Mouse (Mus musculus) limb, embryonic 14.5 days (tissue): ENCODE measurements at regions not wholly inside any gene's neighbourhood (a gene's known extent, or its start where the extent isn't known, plus 50 kb on each side); places are given as distances from the start of the nearest gene placed in this dataset.

Experiments
- ATAC-seq: fragments of 200-750 bp; cut with Nextera tagmentation; 2 replicates; pipeline ENCODE4 v1.8.0; 2017; ENCODE audit warnings: low read depth, moderate number of reproducible peaks, moderate TSS enrichment; ENCODE audit not compliant: low FRiP score
- DNase-seq: peaks from one replicate; pipeline ENCODE4 v3.0.0-alpha.2; 2015; ENCODE audit warnings: low spot score
- H3K27ac ChIP-seq: fragments of 300-500 bp; sonication (generic); replicated peaks from 2 replicates; pipeline ENCODE4 v1.5.1; 2014; ENCODE audit warnings: low read depth, mild to moderate bottlenecking, low read length, moderate library complexity, mixed read lengths
- H3K27me3 ChIP-seq: fragments of 300-500 bp; sonication (generic); 2 replicates; pipeline ENCODE4 v1.6.1; 2014; ENCODE audit warnings: low read length, mixed read lengths; ENCODE audit not compliant: control insufficient read depth, insufficient read depth
- H3K36me3 ChIP-seq: fragments of 300-500 bp; sonication (generic); 2 replicates; pipeline ENCODE4 v1.6.1; 2014; ENCODE audit warnings: mild to moderate bottlenecking, low read length, moderate library complexity, mixed read lengths; ENCODE audit not compliant: control insufficient read depth, insufficient read depth
- H3K4me1 ChIP-seq: fragments of 300-500 bp; sonication (generic); 2 replicates; pipeline ENCODE4 v1.6.1; 2014; ENCODE audit warnings: antibody characterized with exemption, low read length, mixed read lengths; ENCODE audit not compliant: control insufficient read depth, insufficient read depth
- H3K4me2 ChIP-seq: fragments of 300-500 bp; sonication (generic); replicated peaks from 2 replicates; pipeline ENCODE4 v1.6.1; 2014; ENCODE audit warnings: low read depth, mild to moderate bottlenecking, low read length, moderate library complexity; ENCODE audit not compliant: severe bottlenecking
- H3K4me3 ChIP-seq: fragments of 300-500 bp; sonication (generic); replicated peaks from 2 replicates; pipeline ENCODE4 v1.5.1; 2014; ENCODE audit warnings: low read length
- H3K9ac ChIP-seq: fragments of 300-500 bp; sonication (generic); 2 replicates; pipeline ENCODE4 v1.6.1; 2014; ENCODE audit warnings: mild to moderate bottlenecking, low read depth, low read length, moderate library complexity; ENCODE audit not compliant: severe bottlenecking
- H3K9me3 ChIP-seq: fragments of 300-500 bp; sonication (generic); 2 replicates; pipeline ENCODE4 v1.6.1; 2016; ENCODE audit warnings: low read length; ENCODE audit not compliant: control insufficient read depth
- POLR2A ChIP-seq: fragments of 200-500 bp; IDR thresholded peaks from 2 replicates; pipeline ENCODE4 v1.8.0; 2012; ENCODE audit warnings: inconsistent platforms, mild to moderate bottlenecking, moderate library complexity, borderline replicate concordance; ENCODE audit not compliant: insufficient read depth, insufficient read length; ENCODE audit errors: extremely low read depth
- WGBS: fragments of 180-500 bp; shearing (Covaris S2); extraction: QIAGEN DNeasy Blood & Tissue Kit; methylation state at CpG from one replicate; pipeline ENCODE4 v1.1.7; 2014; 5-methylcytosine and 5-hydroxymethylcytosine counted together

- H3K4me3 ChIP-seq = no peak overlapping the region
- no peak for TF ChIP-seq POLR2A
- ATAC-seq = no peak
- no peak overlapping the region for H3K9ac ChIP-seq
- H3K4me1 ChIP-seq = no peaks in the 10 kb centered on the region
- no peak overlapping the region for H3K27ac ChIP-seq
- no peaks in the 10 kb centered on the region for H3K27me3 ChIP-seq
- DNase-seq = no peak
- no peak overlapping the region for H3K4me2 ChIP-seq
- WGBS = 85% methylated on average over 3 of the region's 3 CpGs
- H3K9me3 ChIP-seq = no peaks in the 10 kb centered on the region
- no peaks in the 10 kb centered on the region for H3K36me3 ChIP-seq
Observed at GRCm38 (mm10) chr1:193663587-193663986, 293.5 kb upstream of the Camk1g start.

GRCm38 (mm10) chr1:193662166-193662890 lies 292.2 kb upstream of the Camk1g start:
- ATAC-seq (no peak), DNase-seq (no peak)
- H3K4me2 ChIP-seq = no peak overlapping the region
- no peak overlapping the region for H3K4me3 ChIP-seq
- H3K4me1 ChIP-seq = no peaks in the 10 kb centered on the region
- no peaks in the 10 kb centered on the region for H3K27me3 ChIP-seq
- 53% methylated on average over 3 of the region's 3 CpGs for WGBS
- no peak overlapping the region for H3K9ac ChIP-seq
- no peaks in the 10 kb centered on the region for H3K36me3 ChIP-seq
- no peak for TF ChIP-seq POLR2A
- H3K27ac ChIP-seq = no peak overlapping the region
- no peaks in the 10 kb centered on the region for H3K9me3 ChIP-seq

GRCm38 (mm10) chr1:193661377-193661776 lies 291.3 kb upstream of the Camk1g start:
- Histone ChIP-seq H3K27me3 (no peaks in the 10 kb centered on the region), H3K9me3 (no peaks in the 10 kb centered on the region), H3K36me3 (no peaks in the 10 kb centered on the region), H3K9ac (no peak overlapping the region), H3K4me3 (no peak overlapping the region), H3K4me2 (no peak overlapping the region), H3K4me1 (no peaks in the 10 kb centered on the region), H3K27ac (no peak overlapping the region)
- 77% methylated on average over 4 of the region's 4 CpGs for WGBS
- ATAC-seq (no peak), DNase-seq (no peak)
- no peak for TF ChIP-seq POLR2A

GRCm38 (mm10) chr1:193655076-193655677 lies 285.1 kb upstream of the Camk1g start:
- WGBS = 72% methylated on average over 14 of the region's 14 CpGs
- H3K27me3 ChIP-seq = no peaks in the 10 kb centered on the region
- no peak overlapping the region for H3K27ac ChIP-seq
- DNase-seq = no peak
- no peaks in the 10 kb centered on the region for H3K4me1 ChIP-seq
- ATAC-seq = no peak
- no peak overlapping the region for H3K9ac ChIP-seq
- H3K4me2 ChIP-seq = no peak overlapping the region
- H3K9me3 ChIP-seq = no peaks in the 10 kb centered on the region
- H3K36me3 ChIP-seq = no peaks in the 10 kb centered on the region
- TF ChIP-seq POLR2A = no peak
- no peak overlapping the region for H3K4me3 ChIP-seq

GRCm38 (mm10) chr1:193650275-193650674 lies 280.2 kb upstream of the Camk1g start:
- Histone ChIP-seq H3K27me3 (no peaks in the 10 kb centered on the region), H3K9me3 (no peaks in the 10 kb centered on the region), H3K9ac (no peak overlapping the region), H3K27ac (no peak overlapping the region), H3K4me3 (no peak overlapping the region), H3K4me2 (no peak overlapping the region), H3K4me1 (no peaks in the 10 kb centered on the region), H3K36me3 (no peaks in the 10 kb centered on the region)
- ATAC-seq (no peak), DNase-seq (no peak)
- no peak for TF ChIP-seq POLR2A
